Mouse (Mus musculus): Measurements from ENCODE around the gene Kcnk7. TPM values are rescaled to one million over a fixed set of nuclear protein-coding genes. Genes with fewer than 3 reads are reported as not detected.

Kcnk7 gene
- polyA plus RNA-seq, 1 experiment: not detected

- 28% methylated on average over 20 of the region's 20 CpGs for WGBS
- Histone ChIP-seq H3K4me1 (ENCODE audit: control insufficient read depth, insufficient read depth, low read length) (peaks cover 37% of the 10 kb centered on the region), H3K27ac (ENCODE audit: insufficient read depth, low read depth, low read length) (no peak overlapping the region), H3K4me3 (ENCODE audit: insufficient read depth, low read depth, low read length) (no peak overlapping the region)
- no peak for TF ChIP-seq POLR2A (IDR thresholded peaks at IDR 0.05; ENCODE audit: insufficient read depth, low read depth, low read length)
- TF ChIP-seq CTCF (IDR thresholded peaks at IDR 0.05; ENCODE audit: insufficient read depth, low read depth, low read length): no peak
Measured at GRCm38 (mm10) chr19:5751742-5752141, 47.6 kb downstream of the Kcnk7 start.

DNA sequence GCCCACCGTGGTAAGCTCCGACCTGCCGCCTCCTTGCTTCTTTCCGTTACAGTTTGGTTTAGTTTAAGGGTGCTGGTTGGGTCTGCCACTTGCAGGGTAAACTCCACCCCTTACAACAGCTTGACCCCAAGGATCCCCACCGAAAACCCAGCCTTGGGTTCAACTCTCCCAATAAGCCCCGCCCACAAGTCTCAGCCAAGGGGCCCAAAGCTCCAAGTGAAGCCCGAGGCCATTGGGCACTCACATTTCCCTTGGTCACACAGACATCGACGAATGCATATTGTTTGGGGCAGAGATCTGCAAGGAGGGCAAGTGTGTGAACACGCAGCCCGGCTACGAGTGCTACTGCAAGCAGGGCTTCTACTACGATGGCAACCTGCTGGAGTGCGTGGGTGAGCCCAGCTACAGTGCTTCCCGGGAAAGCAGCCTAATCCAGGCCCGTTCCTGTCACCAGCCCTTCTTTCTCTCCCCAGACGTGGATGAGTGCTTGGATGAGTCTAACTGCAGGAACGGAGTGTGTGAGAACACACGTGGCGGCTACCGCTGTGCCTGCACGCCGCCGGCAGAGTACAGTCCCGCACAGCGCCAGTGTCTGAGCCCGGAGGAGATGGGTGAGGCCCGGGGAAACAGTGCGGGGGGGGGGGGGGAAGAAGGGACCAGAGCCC, 52.3 kb downstream of the Kcnk7 start:
- TF ChIP-seq POLR2A (IDR thresholded peaks at IDR 0.05; ENCODE audit: insufficient read depth, low read depth, low read length) (no peak), CTCF (IDR thresholded peaks at IDR 0.05; ENCODE audit: insufficient read depth, low read depth, low read length) (no peak)
- WGBS: 28% methylated on average over 29 of the region's 29 CpGs
- Histone ChIP-seq H3K4me3 (ENCODE audit: insufficient read depth, low read depth, low read length) (no peak overlapping the region), H3K4me1 (ENCODE audit: control insufficient read depth, insufficient read depth, low read length) (peaks cover 25% of the 10 kb centered on the region), H3K27ac (ENCODE audit: insufficient read depth, low read depth, low read length) (no peak overlapping the region)

Other genes with a start within 250 kb of the Kcnk7 start
- not detected in 2 replicates for gene Ccdc85b, start 246.5 kb upstream of the Kcnk7 start, polyA plus RNA-seq (2012; ENCODE audit: insufficient read depth, insufficient read length, low replicate concordance, missing spikeins)
- gene Fibp, start 243.8 kb upstream of the Kcnk7 start, polyA plus RNA-seq (2012; ENCODE audit: insufficient read depth, insufficient read length, low replicate concordance, missing spikeins): not detected in 2 replicates
- not detected in 2 replicates for gene Ctsw, start 235.9 kb upstream of the Kcnk7 start, polyA plus RNA-seq (2012; ENCODE audit: insufficient read depth, insufficient read length, low replicate concordance, missing spikeins)
- gene Efemp2, start 230.4 kb upstream of the Kcnk7 start, polyA plus RNA-seq (2012; ENCODE audit: insufficient read depth, insufficient read length, low replicate concordance, missing spikeins): not detected in 2 replicates
- not detected in 2 replicates for gene Mus81, start 216.0 kb upstream of the Kcnk7 start, polyA plus RNA-seq (2012; ENCODE audit: insufficient read depth, insufficient read length, low replicate concordance, missing spikeins)
- gene Cfl1, start 213.9 kb upstream of the Kcnk7 start, polyA plus RNA-seq (2012; ENCODE audit: insufficient read depth, insufficient read length, low replicate concordance, missing spikeins): 1,186 and 1,283 TPM in 2 replicates
- gene 1700020D05Rik, start 200.6 kb upstream of the Kcnk7 start, polyA plus RNA-seq (2012; ENCODE audit: insufficient read depth, insufficient read length, low replicate concordance, missing spikeins): not detected in 2 replicates
- gene Snx32, start 193.8 kb upstream of the Kcnk7 start, polyA plus RNA-seq (2012; ENCODE audit: insufficient read depth, insufficient read length, low replicate concordance, missing spikeins): not detected in 2 replicates
- gene Ovol1, start 143.7 kb upstream of the Kcnk7 start, polyA plus RNA-seq (2012; ENCODE audit: insufficient read depth, insufficient read length, low replicate concordance, missing spikeins): not detected in 2 replicates
- not detected in 2 replicates for gene Ap5b1, start 136.3 kb upstream of the Kcnk7 start, polyA plus RNA-seq (2012; ENCODE audit: insufficient read depth, insufficient read length, low replicate concordance, missing spikeins)
- not detected in 2 replicates for gene Rnaseh2c, start 102.5 kb upstream of the Kcnk7 start, polyA plus RNA-seq (2012; ENCODE audit: insufficient read depth, insufficient read length, low replicate concordance, missing spikeins)
- not detected in 2 replicates for gene Kat5, start 94.1 kb upstream of the Kcnk7 start, polyA plus RNA-seq (2012; ENCODE audit: insufficient read depth, insufficient read length, low replicate concordance, missing spikeins)
- gene Rela, start 66.9 kb upstream of the Kcnk7 start, polyA plus RNA-seq (2012; ENCODE audit: insufficient read depth, insufficient read length, low replicate concordance, missing spikeins): not detected in 2 replicates
- gene Sipa1, start 40.7 kb upstream of the Kcnk7 start, polyA plus RNA-seq (2012; ENCODE audit: insufficient read depth, insufficient read length, low replicate concordance, missing spikeins): not detected in 2 replicates
- gene Map3k11, start 15.6 kb upstream of the Kcnk7 start, polyA plus RNA-seq (2012; ENCODE audit: insufficient read depth, insufficient read length, low replicate concordance, missing spikeins): not detected in 2 replicates
- not detected in 2 replicates for gene Pcnx3, start 15.5 kb upstream of the Kcnk7 start, polyA plus RNA-seq (2012; ENCODE audit: insufficient read depth, insufficient read length, low replicate concordance, missing spikeins)
- not detected in 2 replicates for gene Ehbp1l1, start 21.9 kb downstream of the Kcnk7 start, polyA plus RNA-seq (2012; ENCODE audit: insufficient read depth, insufficient read length, low replicate concordance, missing spikeins)
- not detected in 2 replicates for gene Fam89b, start 25.3 kb downstream of the Kcnk7 start, polyA plus RNA-seq (2012; ENCODE audit: insufficient read depth, insufficient read length, low replicate concordance, missing spikeins)
- gene Ltbp3, start 36.5 kb downstream of the Kcnk7 start, polyA plus RNA-seq (2012; ENCODE audit: insufficient read depth, insufficient read length, low replicate concordance, missing spikeins): not detected in 2 replicates
- gene Scyl1, start 67.1 kb downstream of the Kcnk7 start, polyA plus RNA-seq (2012; ENCODE audit: insufficient read depth, insufficient read length, low replicate concordance, missing spikeins): not detected in 2 replicates
- gene Frmd8, start 170.9 kb downstream of the Kcnk7 start, polyA plus RNA-seq (2012; ENCODE audit: insufficient read depth, insufficient read length, low replicate concordance, missing spikeins): not detected in 2 replicates
- gene Slc25a45, start 173.4 kb downstream of the Kcnk7 start, polyA plus RNA-seq (2012; ENCODE audit: insufficient read depth, insufficient read length, low replicate concordance, missing spikeins): not detected in 2 replicates
- gene Tigd3, start 189.8 kb downstream of the Kcnk7 start, polyA plus RNA-seq (2012; ENCODE audit: insufficient read depth, insufficient read length, low replicate concordance, missing spikeins): not detected in 2 replicates
- not detected in 2 replicates for gene Dpf2, start 208.6 kb downstream of the Kcnk7 start, polyA plus RNA-seq (2012; ENCODE audit: insufficient read depth, insufficient read length, low replicate concordance, missing spikeins)
- gene Cdc42ep2, start 220.4 kb downstream of the Kcnk7 start, polyA plus RNA-seq (2012; ENCODE audit: insufficient read depth, insufficient read length, low replicate concordance, missing spikeins): not detected in 2 replicates

Measured in olfactory bulb, adult 2 months (tissue).